Mouse (Mus musculus) liver, adult 2 months (tissue): ENCODE measurements around the gene Ttll11. TPM values are rescaled to one million over a fixed set of nuclear protein-coding genes. Genes with fewer than 3 reads are reported as not detected.

Source experiments
- DNase-seq: peaks from one replicate; pipeline ENCODE4 v3.0.0-alpha.2; 2011; ENCODE audit warnings: low read depth, low spot score; ENCODE audit errors: extremely low read depth
- H3K27ac ChIP-seq: fragments of 200-500 bp; replicated peaks from 2 replicates; pipeline ENCODE4 v1.5.1; 2012; ENCODE audit warnings: low read depth, mild to moderate bottlenecking, control low read depth, inconsistent platforms, low read length; ENCODE audit not compliant: insufficient read depth
- H3K27me3 ChIP-seq: fragments of 200-500 bp; 2 replicates; pipeline ENCODE4 v1.6.1; 2012; ENCODE audit warnings: mild to moderate bottlenecking, moderate library complexity, low read length, inconsistent platforms; ENCODE audit not compliant: control insufficient read depth, insufficient read depth
- H3K36me3 ChIP-seq: fragments of 200-500 bp; 2 replicates; pipeline ENCODE4 v1.6.1; 2012; ENCODE audit warnings: low read length, inconsistent platforms; ENCODE audit not compliant: control insufficient read depth, insufficient read depth
- H3K4me1 ChIP-seq: fragments of 200-500 bp; 2 replicates; pipeline ENCODE4 v1.6.1; 2011; ENCODE audit warnings: low read length; ENCODE audit not compliant: control insufficient read depth, insufficient read depth
- H3K4me3 ChIP-seq: fragments of 200-500 bp; 2 replicates; pipeline ENCODE4 v1.5.1; 2011; ENCODE audit warnings: low read depth, mild to moderate bottlenecking, control low read depth, low read length, moderate library complexity; ENCODE audit not compliant: insufficient read depth
- H3K79me2 ChIP-seq: fragments of 200-500 bp; 2 replicates; pipeline ENCODE4 v1.6.1; 2012; ENCODE audit warnings: inconsistent platforms, mild to moderate bottlenecking, low read length, moderate library complexity; ENCODE audit not compliant: control insufficient read depth, insufficient read depth
- H3K9ac ChIP-seq: fragments of 200-500 bp; 2 replicates; pipeline ENCODE4 v1.6.1; 2012; ENCODE audit warnings: low read depth, mild to moderate bottlenecking, control low read depth, inconsistent platforms, low read length
- CTCF ChIP-seq: fragments of 200-500 bp; IDR thresholded peaks from 2 replicates; pipeline ENCODE4 v1.5.1; 2011; ENCODE audit warnings: low read depth, low read length, control low read depth
- POLR2A ChIP-seq: fragments of 200-500 bp; IDR thresholded peaks from 2 replicates; pipeline ENCODE4 v1.6.1; 2011; ENCODE audit warnings: low read length, control low read depth; ENCODE audit not compliant: insufficient read depth; ENCODE audit errors: extremely low read depth
- WGBS: fragments of 180-500 bp; shearing (Covaris S2); methylation state at CpG from one replicate; pipeline ENCODE4 v1.1.7; 2018; 5-methylcytosine and 5-hydroxymethylcytosine counted together
- polyA plus RNA-seq: library from polyadenylated mRNA; depleted of rRNA; stranded (reverse); fragments of >200 nt; gene quantifications from 2 replicates; pipeline ENCODE4 v1.2.3, GENCODE M21; 2012
- total RNA-seq: library from RNA; depleted of rRNA; stranded (reverse); fragments of >200 nt; gene quantifications from 2 replicates; pipeline ENCODE4 v1.2.3, GENCODE M21; 2014

Gene Ttll11
- total and polyA plus RNA-seq, 2 experiments: 0.09 to 0.55 TPM

DNA sequence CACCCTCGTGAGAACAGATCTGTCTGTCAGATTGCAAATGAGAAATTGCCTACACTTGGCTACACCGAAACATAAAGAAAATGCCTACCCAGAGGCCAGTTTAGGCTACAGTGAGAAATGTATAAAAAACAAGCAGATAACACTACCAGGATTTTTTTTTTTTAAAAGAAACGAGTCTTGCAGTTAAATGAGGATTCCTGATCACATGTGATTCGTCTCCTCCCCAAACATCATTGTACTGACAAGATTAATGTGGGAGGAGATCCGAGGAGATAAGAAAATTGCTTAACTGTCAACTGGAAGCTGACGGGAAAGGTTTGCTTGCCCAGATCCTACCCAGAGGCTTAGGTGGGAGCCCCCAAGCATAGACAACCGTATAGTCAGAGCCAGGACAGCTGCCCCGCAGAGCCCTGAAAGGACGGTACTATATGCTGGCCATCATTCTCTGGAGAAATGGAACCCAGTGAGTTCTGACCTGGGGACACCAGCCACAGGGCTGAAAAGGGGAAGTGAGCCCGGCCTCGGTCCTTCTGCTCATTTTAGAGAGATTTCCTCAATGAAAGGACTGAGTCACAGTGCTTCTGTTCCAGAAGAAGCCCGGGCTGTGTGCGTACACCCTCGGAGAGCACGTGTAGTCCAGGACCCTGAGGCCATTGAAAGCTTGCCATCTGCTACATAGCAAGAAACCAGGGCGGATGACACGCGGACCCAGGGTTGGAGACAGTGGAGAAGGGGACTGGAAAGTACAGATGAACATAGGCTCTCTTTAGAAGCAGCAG is 247.9 kb downstream of the Ttll11 start:
- 74% methylated on average over 18 of the region's 18 CpGs for WGBS
- DNase-seq: peak; percentile 14
- H3K27ac ChIP-seq: no peak overlapping the region

DNA sequence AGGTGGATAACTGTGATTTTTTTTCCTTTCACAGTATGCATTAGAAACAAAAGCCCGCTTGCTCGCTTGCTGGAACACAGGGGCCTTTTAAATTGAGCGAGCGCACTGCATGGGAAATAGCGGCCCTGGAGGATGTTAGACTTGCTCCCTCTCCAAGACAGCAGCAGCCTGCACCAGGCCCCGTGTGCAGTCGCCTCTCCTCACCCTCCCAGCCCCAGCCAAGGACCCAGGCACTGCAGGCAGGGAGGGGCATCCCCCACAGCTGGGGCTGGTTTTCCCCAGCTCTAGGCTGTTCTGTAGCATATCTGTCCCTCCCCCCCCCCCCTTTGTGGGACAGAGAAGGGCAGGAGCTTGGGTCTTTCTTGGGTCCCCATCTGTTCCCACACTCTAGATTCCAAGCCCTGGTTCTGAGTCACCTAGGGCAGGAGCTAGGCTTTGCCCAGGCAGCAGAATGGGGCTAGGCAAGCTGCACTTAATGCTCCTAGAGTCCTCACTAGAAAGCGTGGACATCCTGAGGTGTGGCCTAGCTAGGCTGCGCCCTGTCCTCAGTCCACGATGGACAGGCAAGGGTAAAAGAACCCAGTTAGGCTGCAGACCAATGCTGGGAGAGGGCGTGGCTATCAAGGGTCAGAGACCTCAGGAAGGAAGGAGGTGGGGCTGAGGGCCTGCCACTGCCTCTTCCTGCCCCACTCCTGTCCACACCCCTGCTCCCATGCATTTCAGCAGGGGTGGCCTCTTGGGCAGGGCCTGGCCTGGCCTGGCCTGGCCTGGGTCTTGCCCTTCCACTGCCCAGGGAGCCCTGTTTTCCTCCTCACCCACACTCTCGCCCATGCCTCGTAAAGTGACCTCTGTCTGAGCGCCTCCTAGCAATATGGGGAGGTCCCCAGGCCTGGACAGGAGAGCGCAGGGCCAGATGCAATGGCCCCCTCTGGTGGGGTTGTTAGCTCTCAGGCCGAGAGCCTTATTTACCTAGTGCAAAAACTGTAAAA is 250.3 kb downstream of the Ttll11 start:
- TF ChIP-seq CTCF (peak; percentile 35), POLR2A (no peak)
- H3K27ac ChIP-seq: peak overlapping the region; percentile 37
- peaks cover 2% of the 10 kb centered on the region; the same call in 1 of the 2 replicates for H3K36me3 ChIP-seq
- H3K4me1 ChIP-seq: no peaks in the 10 kb centered on the region
- 70% methylated on average over 16 of the region's 16 CpGs for WGBS
- no peak overlapping the region for H3K4me3 ChIP-seq
- no peaks in the 10 kb centered on the region for H3K27me3 ChIP-seq
- peak; percentile 24 for DNase-seq
- no peaks in the 10 kb centered on the region for H3K79me2 ChIP-seq
- H3K9ac ChIP-seq: no peak overlapping the region

More for the DNA sequence above, 247.9 kb downstream of the Ttll11 start:
- H3K36me3 ChIP-seq: no peaks in the 10 kb centered on the region
- H3K27me3 ChIP-seq: no peaks in the 10 kb centered on the region
- no peaks in the 10 kb centered on the region for H3K79me2 ChIP-seq
- no peak overlapping the region for H3K4me3 ChIP-seq
- no peak overlapping the region for H3K9ac ChIP-seq
- no peak for TF ChIP-seq CTCF
- no peak for TF ChIP-seq POLR2A
- no peaks in the 10 kb centered on the region for H3K4me1 ChIP-seq

DNA sequence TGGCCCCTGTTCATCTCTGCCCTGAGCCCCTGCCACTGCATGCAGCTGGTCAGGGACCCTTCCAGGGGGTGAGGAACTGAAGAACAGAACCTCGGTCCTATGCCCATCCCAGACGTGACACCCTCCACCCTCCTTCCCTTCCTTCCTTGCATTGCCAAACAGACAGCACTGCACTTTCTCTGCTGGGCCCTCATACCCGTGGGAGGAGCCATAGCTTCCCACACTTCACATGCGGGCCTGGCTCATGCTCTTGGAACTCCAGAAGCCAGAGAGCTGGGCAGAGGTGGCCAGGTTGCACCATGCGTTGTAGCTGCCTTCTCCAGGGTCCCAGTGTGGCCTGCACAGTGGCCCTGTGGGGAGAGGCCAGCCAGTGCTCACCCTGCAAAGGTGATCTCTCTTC is 251.1 kb downstream of the Ttll11 start:
- no peaks in the 10 kb centered on the region for H3K79me2 ChIP-seq
- no peak overlapping the region for H3K9ac ChIP-seq
- 53% methylated on average over 5 of the region's 5 CpGs for WGBS
- DNase-seq: no peak
- peaks cover 2% of the 10 kb centered on the region; the same call in 1 of the 2 replicates for H3K36me3 ChIP-seq
- peak overlapping the region; percentile 37 for H3K27ac ChIP-seq
- no peak overlapping the region for H3K4me3 ChIP-seq
- no peaks in the 10 kb centered on the region for H3K4me1 ChIP-seq
- TF ChIP-seq POLR2A: no peak
- TF ChIP-seq CTCF: no peak
- H3K27me3 ChIP-seq: no peaks in the 10 kb centered on the region

DNA sequence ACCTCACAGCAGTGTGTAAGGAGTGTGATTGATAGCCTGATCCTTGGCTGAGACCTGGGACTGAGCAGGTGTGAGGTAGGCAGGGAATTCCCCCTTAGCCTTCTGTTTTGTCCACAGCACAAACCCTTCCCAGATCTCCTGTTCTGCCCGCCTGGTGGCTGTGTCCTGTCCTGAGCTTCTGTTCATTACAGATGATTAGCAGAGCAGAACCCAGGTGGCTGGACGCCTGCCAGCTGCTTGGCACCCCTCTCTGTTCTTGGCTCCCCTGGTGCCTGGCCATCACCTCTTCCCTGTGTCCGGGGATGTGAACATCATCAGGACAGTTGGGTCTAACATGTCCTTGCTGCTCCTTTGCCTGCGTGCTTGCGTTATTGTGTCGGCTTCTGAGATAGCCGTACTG is 256.0 kb downstream of the Ttll11 start:
- TF ChIP-seq CTCF: no peak
- no peak for TF ChIP-seq POLR2A
- no peak overlapping the region for H3K9ac ChIP-seq
- peaks cover 6% of the 10 kb centered on the region; the same call in 1 of the 2 replicates for H3K36me3 ChIP-seq
- no peak for DNase-seq
- no peaks in the 10 kb centered on the region for H3K27me3 ChIP-seq
- H3K79me2 ChIP-seq: 0 out of 2 replicates have a peak, but pooled peaks cover 4% of the 10 kb centered on the region
- 92% methylated on average over 7 of the region's 7 CpGs for WGBS
- H3K27ac ChIP-seq: no peak overlapping the region
- no peaks in the 10 kb centered on the region for H3K4me1 ChIP-seq
- no peak overlapping the region for H3K4me3 ChIP-seq

DNA sequence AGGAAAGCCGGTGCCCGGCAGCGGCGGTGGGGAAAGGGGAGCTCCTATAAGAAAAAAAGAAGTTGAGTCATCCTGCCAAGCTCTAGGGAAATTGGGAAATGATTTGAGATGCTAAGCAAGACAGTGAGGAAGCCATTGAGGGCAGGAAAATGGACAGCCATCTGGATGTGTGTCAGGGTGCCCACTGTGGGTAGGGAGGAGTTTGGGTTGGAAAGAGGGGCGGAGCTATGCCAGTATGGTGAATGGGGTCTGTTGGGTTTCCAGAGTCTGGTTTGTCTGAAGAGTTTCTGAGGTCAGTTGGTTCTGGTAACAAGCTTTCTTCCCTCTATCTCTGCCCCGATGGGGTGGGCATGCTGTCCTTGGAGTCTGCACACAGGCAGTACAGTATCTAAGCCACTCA is 256.4 kb downstream of the Ttll11 start:
- DNase-seq: no peak
- WGBS: 96% methylated on average over 6 of the region's 6 CpGs
- TF ChIP-seq CTCF (no peak), POLR2A (no peak)

More for the DNA sequence above, 256.4 kb downstream of the Ttll11 start:
- no peak overlapping the region for H3K4me3 ChIP-seq
- H3K27ac ChIP-seq: no peak overlapping the region
- peaks cover 6% of the 10 kb centered on the region; the same call in 1 of the 2 replicates for H3K36me3 ChIP-seq
- H3K9ac ChIP-seq: no peak overlapping the region
- H3K27me3 ChIP-seq: no peaks in the 10 kb centered on the region
- H3K79me2 ChIP-seq: 0 out of 2 replicates have a peak, but pooled peaks cover 4% of the 10 kb centered on the region
- no peaks in the 10 kb centered on the region for H3K4me1 ChIP-seq
